Mouse (Mus musculus) embryonic facial prominence, embryonic 12.5 days (tissue): ENCODE measurements around the gene Jak1. TPM values are rescaled to one million over a fixed set of nuclear protein-coding genes. Genes with fewer than 3 reads are reported as not detected.

ENCODE experiments used
- ATAC-seq: fragments of 200-750 bp; cut with Nextera tagmentation; 2 replicates; pipeline ENCODE4 v1.8.0; 2017; ENCODE audit not compliant: insufficient number of reproducible peaks, insufficient read depth, low FRiP score, low TSS enrichment
- H3K27ac ChIP-seq: fragments of 300-500 bp; sonication (generic); 2 replicates; pipeline ENCODE4 v1.5.1; 2016; ENCODE audit warnings: mild to moderate bottlenecking
- H3K27me3 ChIP-seq: fragments of 300-500 bp; sonication (generic); 2 replicates; pipeline ENCODE4 v1.6.1; 2016; ENCODE audit warnings: mild to moderate bottlenecking, moderate library complexity
- H3K36me3 ChIP-seq: fragments of 300-500 bp; sonication (generic); 2 replicates; pipeline ENCODE4 v1.6.1; 2016; ENCODE audit warnings: mild to moderate bottlenecking
- H3K4me1 ChIP-seq: fragments of 300-500 bp; sonication (generic); 2 replicates; pipeline ENCODE4 v1.6.1; 2016
- H3K4me2 ChIP-seq: fragments of 300-500 bp; sonication (generic); replicated peaks from 2 replicates; pipeline ENCODE4 v1.6.1; 2016; ENCODE audit warnings: mild to moderate bottlenecking, moderate library complexity
- H3K4me3 ChIP-seq: fragments of 300-500 bp; sonication (generic); 2 replicates; pipeline ENCODE4 v1.5.1; 2016; ENCODE audit warnings: mild to moderate bottlenecking
- H3K9ac ChIP-seq: fragments of 300-500 bp; sonication (generic); 2 replicates; pipeline ENCODE4 v1.6.1; 2016; ENCODE audit warnings: mild to moderate bottlenecking, moderate library complexity
- H3K9me3 ChIP-seq: fragments of 300-500 bp; sonication (generic); 2 replicates; pipeline ENCODE4 v1.6.1; 2016; ENCODE audit warnings: mild to moderate bottlenecking, moderate library complexity
- WGBS: fragments of 180-500 bp; shearing (Covaris S2); methylation state at CpG from one replicate; pipeline ENCODE4 v1.1.7; 2016; 5-methylcytosine and 5-hydroxymethylcytosine counted together
- polyA plus RNA-seq: library from polyadenylated mRNA; unstranded; fragments of >200 nt; fragmentation: Nextera tagmentation; extraction: Ambion mirVana; gene quantifications from 2 replicates; pipeline ENCODE4 v1.2.1, GENCODE M21; 2016

Gene Jak1
- polyA plus RNA-seq, 1 experiment from 2014 or later = 74.8 TPM

GRCm38 (mm10) chr4:101252016-101252415 is 13.1 kb downstream of the Jak1 start:
- Histone ChIP-seq H3K4me3 (no peak overlapping the region), H3K9me3 (no peaks in the 10 kb centered on the region), H3K4me1 (0 out of 2 replicates have a peak, but pooled peaks cover 8% of the 10 kb centered on the region), H3K36me3 (no peaks in the 10 kb centered on the region), H3K27ac (no peak overlapping the region), H3K9ac (no peak overlapping the region), H3K27me3 (no peaks in the 10 kb centered on the region), H3K4me2 (no peak overlapping the region)
- ATAC-seq = no peak

DNA sequence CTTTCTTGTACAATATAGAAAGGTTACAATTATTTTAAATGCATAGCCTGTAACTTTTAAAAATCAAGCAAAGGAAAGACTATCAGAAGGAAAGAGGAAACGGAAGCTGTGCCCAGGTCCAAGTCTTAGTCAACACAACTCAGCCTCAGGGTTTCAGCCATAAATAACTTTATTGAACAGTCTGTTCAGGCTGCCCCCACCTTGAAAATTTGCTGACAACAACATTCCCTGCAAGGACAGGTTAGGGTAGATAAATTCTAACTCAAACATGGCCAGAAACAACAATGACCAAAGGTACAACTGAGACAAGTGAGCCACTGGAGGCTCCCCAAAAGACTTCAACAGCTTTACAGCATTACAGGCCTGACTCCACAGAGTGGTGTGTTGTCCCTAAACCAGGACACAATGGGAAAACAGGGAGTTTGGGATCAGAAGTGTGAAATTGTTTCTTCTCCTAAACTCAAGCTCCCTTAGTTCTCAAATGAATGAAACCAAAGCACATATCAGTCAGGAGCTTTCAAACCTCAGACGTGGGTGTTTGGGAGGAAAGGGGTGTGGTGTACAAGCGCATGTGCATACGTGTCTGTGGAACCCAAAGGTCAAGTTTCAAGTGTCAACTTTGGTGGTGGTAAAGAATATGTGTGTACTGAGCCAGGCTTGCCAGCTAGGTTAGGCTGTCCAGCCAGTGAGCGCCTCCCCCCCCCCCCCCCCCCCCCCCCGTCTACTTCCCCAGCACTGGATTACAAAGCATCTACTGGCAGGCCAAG is 14.9 kb downstream of the Jak1 start:
- Histone ChIP-seq H3K27me3 (no peaks in the 10 kb centered on the region), H3K9ac (no peak overlapping the region), H3K27ac (no peak overlapping the region), H3K4me3 (no peak overlapping the region), H3K4me1 (0 out of 2 replicates have a peak, but pooled peaks cover 8% of the 10 kb centered on the region), H3K9me3 (no peaks in the 10 kb centered on the region), H3K4me2 (no peak overlapping the region), H3K36me3 (no peaks in the 10 kb centered on the region)
- ATAC-seq = no peak
- WGBS = 51% methylated on average over 6 of the region's 6 CpGs

DNA sequence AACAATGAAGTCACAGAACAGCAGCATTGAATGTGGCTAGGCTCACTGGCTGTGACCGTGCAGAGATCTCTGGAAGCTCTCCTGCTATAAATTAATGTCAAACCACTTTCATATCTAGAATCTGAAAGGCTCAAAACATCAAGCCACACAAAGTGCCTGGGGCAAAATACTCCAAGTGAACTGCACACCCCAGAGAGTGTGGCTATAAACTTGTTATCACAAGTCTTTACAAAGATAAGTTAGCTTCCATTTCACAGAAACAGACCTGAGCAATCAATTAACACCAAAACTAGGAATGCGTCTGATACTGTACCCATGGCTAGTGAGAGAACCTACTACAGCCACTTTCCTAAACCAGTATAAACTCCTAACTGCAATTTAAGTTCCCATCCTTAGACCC is 17.7 kb downstream of the Jak1 start:
- Histone ChIP-seq H3K4me3 (no peak overlapping the region), H3K4me2 (no peak overlapping the region), H3K27ac (no peak overlapping the region), H3K9ac (no peak overlapping the region), H3K9me3 (no peaks in the 10 kb centered on the region), H3K27me3 (no peaks in the 10 kb centered on the region), H3K4me1 (peaks cover 6% of the 10 kb centered on the region; the same call in 1 of the 2 replicates), H3K36me3 (no peaks in the 10 kb centered on the region)
- ATAC-seq = no peak
- WGBS = 58% methylated on average over 2 of the region's 2 CpGs

GRCm38 (mm10) chr4:101246569-101246968 is 18.5 kb downstream of the Jak1 start:
- Histone ChIP-seq H3K27ac (no peak overlapping the region), H3K36me3 (no peaks in the 10 kb centered on the region), H3K9me3 (no peaks in the 10 kb centered on the region), H3K27me3 (no peaks in the 10 kb centered on the region), H3K4me3 (no peak overlapping the region), H3K4me2 (no peak overlapping the region), H3K9ac (no peak overlapping the region), H3K4me1 (peaks cover 6% of the 10 kb centered on the region; the same call in 1 of the 2 replicates)
- no peak for ATAC-seq
- WGBS = 73% methylated on average over 2 of the region's 2 CpGs

DNA sequence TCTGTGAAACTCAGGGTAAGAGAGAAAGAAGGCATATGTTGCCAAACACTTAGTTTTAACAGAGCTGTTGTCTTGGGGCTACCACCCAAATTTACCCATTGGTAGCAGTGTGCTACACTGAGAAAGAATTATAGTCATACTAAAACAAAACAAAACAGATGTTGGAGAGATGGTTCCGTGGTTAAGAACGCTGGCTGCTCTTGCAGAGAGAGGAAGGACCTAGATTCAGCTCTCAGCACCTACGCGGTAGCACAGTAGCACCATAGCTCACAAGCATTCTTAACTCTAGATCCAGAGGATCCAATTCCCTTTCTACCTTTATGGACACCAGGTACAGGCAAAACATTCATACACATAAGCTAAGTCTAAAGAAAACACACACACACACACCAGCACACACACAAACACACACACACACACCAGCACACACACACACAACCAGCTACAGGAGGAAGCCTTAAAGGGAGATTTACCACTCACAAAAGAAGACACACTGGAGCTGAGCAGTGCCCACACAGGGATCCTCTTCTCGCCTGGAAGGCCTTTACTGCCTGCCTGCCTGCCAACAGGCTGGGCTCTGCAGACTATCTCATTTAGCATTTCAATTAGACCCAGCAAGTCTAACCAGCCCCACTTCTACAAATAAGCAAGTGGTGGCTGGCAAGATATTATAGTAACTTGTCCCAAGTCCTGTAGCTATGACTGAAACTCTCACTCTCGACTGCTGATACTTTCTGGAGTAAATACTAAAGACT is 20.6 kb downstream of the Jak1 start:
- Histone ChIP-seq H3K36me3 (no peaks in the 10 kb centered on the region), H3K9me3 (no peaks in the 10 kb centered on the region), H3K4me1 (peaks cover 6% of the 10 kb centered on the region; the same call in 1 of the 2 replicates), H3K4me2 (no peak overlapping the region), H3K9ac (no peak overlapping the region), H3K27me3 (no peaks in the 10 kb centered on the region), H3K4me3 (no peak overlapping the region), H3K27ac (no peak overlapping the region)
- no peak for ATAC-seq
- 75% methylated on average over 6 of the region's 6 CpGs for WGBS

DNA sequence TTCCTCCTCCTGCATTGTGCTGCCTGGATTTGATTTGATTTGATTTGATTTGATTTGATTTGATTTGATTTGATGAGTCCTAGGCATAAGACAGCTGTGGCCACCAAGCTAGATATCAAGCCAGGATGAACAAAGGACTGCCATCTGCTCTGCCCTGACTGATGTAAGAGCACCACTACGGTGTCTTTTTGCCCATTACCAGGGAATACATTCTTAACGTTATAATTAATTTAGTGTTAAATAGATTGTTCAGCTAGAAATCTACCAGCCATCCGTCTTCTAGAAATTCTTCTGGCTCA is 24.3 kb downstream of the Jak1 start:
- H3K9ac ChIP-seq = no peak overlapping the region
- H3K9me3 ChIP-seq = no peaks in the 10 kb centered on the region
- no peak overlapping the region for H3K27ac ChIP-seq
- H3K4me3 ChIP-seq = no peak overlapping the region
- H3K4me2 ChIP-seq = no peak overlapping the region
- peaks cover 3% of the 10 kb centered on the region; the same call in 1 of the 2 replicates for H3K4me1 ChIP-seq
- H3K27me3 ChIP-seq = no peaks in the 10 kb centered on the region
- 78% methylated on average over 3 of the region's 3 CpGs for WGBS
- ATAC-seq = no peak
- H3K36me3 ChIP-seq = no peaks in the 10 kb centered on the region

GRCm38 (mm10) chr4:101240163-101240874 is 24.8 kb downstream of the Jak1 start:
- Histone ChIP-seq H3K36me3 (no peaks in the 10 kb centered on the region), H3K27ac (no peak overlapping the region), H3K4me2 (no peak overlapping the region), H3K27me3 (no peaks in the 10 kb centered on the region), H3K4me3 (no peak overlapping the region), H3K9me3 (no peaks in the 10 kb centered on the region), H3K9ac (no peak overlapping the region), H3K4me1 (peaks cover 3% of the 10 kb centered on the region; the same call in 1 of the 2 replicates)
- WGBS = 88% methylated on average over 5 of the region's 5 CpGs
- no peak for ATAC-seq

- Histone ChIP-seq H3K36me3 (no peaks in the 10 kb centered on the region), H3K27ac (no peak overlapping the region), H3K9me3 (no peaks in the 10 kb centered on the region), H3K9ac (no peak overlapping the region), H3K4me2 (no peak overlapping the region), H3K27me3 (no peaks in the 10 kb centered on the region), H3K4me1 (peaks cover 3% of the 10 kb centered on the region; the same call in 1 of the 2 replicates), H3K4me3 (no peak overlapping the region)
- WGBS = 91% methylated on average over 3 of the region's 3 CpGs
- peak; percentile 52; the same call in 1 of the 2 replicates for ATAC-seq
Observed at GRCm38 (mm10) chr4:101239313-101240162, 25.5 kb downstream of the Jak1 start.

DNA sequence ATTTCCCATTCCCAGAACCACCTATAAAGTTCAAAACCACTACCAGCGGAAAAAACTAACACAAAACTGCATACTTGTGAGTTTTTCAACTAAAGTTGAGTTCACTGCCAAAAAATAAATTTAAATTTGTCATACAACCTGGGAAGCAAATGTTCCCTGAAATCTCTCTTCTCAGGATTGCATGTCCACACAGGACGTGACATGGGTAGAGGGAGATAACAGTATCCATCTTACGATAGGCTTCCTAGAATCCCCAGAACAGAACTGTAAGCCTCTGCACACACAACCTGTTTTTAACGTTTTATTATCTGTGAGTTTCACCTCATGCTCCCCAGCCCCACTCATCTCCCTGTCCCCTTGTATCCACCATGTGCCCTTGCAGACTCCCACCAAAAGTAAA is 26.5 kb downstream of the Jak1 start:
- H3K27ac ChIP-seq = no peak overlapping the region
- no peaks in the 10 kb centered on the region for H3K27me3 ChIP-seq
- no peaks in the 10 kb centered on the region for H3K36me3 ChIP-seq
- H3K4me3 ChIP-seq = no peak overlapping the region
- H3K9ac ChIP-seq = no peak overlapping the region
- H3K9me3 ChIP-seq = no peaks in the 10 kb centered on the region
- ATAC-seq = no peak
- H3K4me2 ChIP-seq = no peak overlapping the region
- 83% methylated on average over 4 of the region's 4 CpGs for WGBS
- H3K4me1 ChIP-seq = peaks cover 7% of the 10 kb centered on the region; the same call in 1 of the 2 replicates

- WGBS = 88% methylated on average over 6 of the region's 6 CpGs
- no peak for ATAC-seq
- H3K36me3 ChIP-seq = no peaks in the 10 kb centered on the region
- H3K27ac ChIP-seq = no peak overlapping the region
- no peak overlapping the region for H3K9ac ChIP-seq
- no peaks in the 10 kb centered on the region for H3K27me3 ChIP-seq
- H3K4me1 ChIP-seq = peaks cover 7% of the 10 kb centered on the region; the same call in 1 of the 2 replicates
- no peak overlapping the region for H3K4me2 ChIP-seq
- no peak overlapping the region for H3K4me3 ChIP-seq
- H3K9me3 ChIP-seq = no peaks in the 10 kb centered on the region
Observed at GRCm38 (mm10) chr4:101236797-101237196, 28.3 kb downstream of the Jak1 start.

GRCm38 (mm10) chr4:101235964-101236363 is 29.1 kb downstream of the Jak1 start:
- Histone ChIP-seq H3K9me3 (no peaks in the 10 kb centered on the region), H3K9ac (no peak overlapping the region), H3K27me3 (no peaks in the 10 kb centered on the region), H3K4me1 (peaks cover 7% of the 10 kb centered on the region; the same call in 1 of the 2 replicates), H3K4me2 (no peak overlapping the region), H3K27ac (no peak overlapping the region), H3K4me3 (no peak overlapping the region), H3K36me3 (no peaks in the 10 kb centered on the region)
- 95% methylated on average over 1 of the region's 1 CpGs for WGBS
- ATAC-seq = no peak
